Mouse (Mus musculus): ENCODE data around the gene Kmt2b. TPM values are rescaled to one million over a fixed set of nuclear protein-coding genes. Genes with fewer than 3 reads are reported as not detected.
A peak's percentile ranks its signal among the peaks of the same experiment; 100 is the strongest.

Kmt2b gene
- polyA plus RNA-seq, 1 experiment from 2014 or later = 14.3 TPM

DNA sequence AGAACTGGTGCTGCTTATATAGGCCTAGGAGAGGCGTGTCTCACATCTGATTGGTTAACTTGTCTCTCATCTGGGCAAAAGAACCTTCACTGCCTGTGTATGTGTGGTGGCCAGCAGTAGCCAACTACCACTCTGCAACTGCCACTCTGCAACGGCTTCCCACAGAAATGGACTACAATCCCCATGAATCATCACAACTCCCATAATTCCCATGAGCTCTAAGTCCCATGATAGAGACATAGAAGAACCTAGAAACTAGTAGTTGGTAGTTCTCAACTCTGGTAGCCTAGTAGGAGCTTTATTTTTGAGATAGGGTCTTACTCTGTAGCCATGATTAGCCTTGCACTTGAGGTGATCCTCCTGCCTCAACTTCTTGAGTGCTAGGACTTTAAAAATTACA lies 38.6 kb downstream of the Kmt2b start:
- no peak for DNase-seq (ENCODE audit: low spot score)
- Histone ChIP-seq H3K4me1 (replicated peaks; ENCODE audit: control insufficient read depth, insufficient read depth, low read length) (peaks cover 4% of the 10 kb centered on the region; the same call in 1 of the 2 replicates), H3K4me3 (ENCODE audit: low read depth, low read length) (no peak overlapping the region), H3K4me2 (ENCODE audit: low read depth, low read length, severe bottlenecking) (no peak overlapping the region), H3K9me3 (ENCODE audit: control insufficient read depth, low read length) (no peaks in the 10 kb centered on the region), H3K9ac (ENCODE audit: low read length) (no peak overlapping the region), H3K36me3 (ENCODE audit: control insufficient read depth, insufficient read depth, low read length) (no peaks in the 10 kb centered on the region; the same call in 1 of the 2 replicates), H3K27ac (ENCODE audit: low read depth, low read length) (no peak overlapping the region), H3K27me3 (ENCODE audit: control insufficient read depth, insufficient read depth, low read length) (no peaks in the 10 kb centered on the region)
- ATAC-seq (replicated peaks; ENCODE audit: low FRiP score) = no peak
- whole genome bisulfite sequencing = 72% methylated on average over 2 of the region's 2 CpGs

- Histone ChIP-seq H3K36me3 (ENCODE audit: control insufficient read depth, insufficient read depth, low read length) (no peaks in the 10 kb centered on the region; the same call in 1 of the 2 replicates), H3K4me2 (ENCODE audit: low read depth, low read length, severe bottlenecking) (no peak overlapping the region), H3K9me3 (ENCODE audit: control insufficient read depth, low read length) (no peaks in the 10 kb centered on the region), H3K27ac (ENCODE audit: low read depth, low read length) (no peak overlapping the region), H3K4me1 (replicated peaks; ENCODE audit: control insufficient read depth, insufficient read depth, low read length) (no peaks in the 10 kb centered on the region), H3K4me3 (ENCODE audit: low read depth, low read length) (no peak overlapping the region), H3K9ac (ENCODE audit: low read length) (no peak overlapping the region), H3K27me3 (ENCODE audit: control insufficient read depth, insufficient read depth, low read length) (no peaks in the 10 kb centered on the region)
- no peak for DNase-seq (ENCODE audit: low spot score)
- no peak for ATAC-seq (replicated peaks; ENCODE audit: low FRiP score)
- 95% methylated on average over 2 of the region's 2 CpGs for WGBS
Observed at GRCm38 (mm10) chr7:30544327-30544726, 44.2 kb downstream of the Kmt2b start.

GRCm38 (mm10) chr7:30540572-30540971 lies 48.0 kb downstream of the Kmt2b start:
- H3K27me3 ChIP-seq (ENCODE audit: control insufficient read depth, insufficient read depth, low read length) = no peaks in the 10 kb centered on the region
- H3K9me3 ChIP-seq (ENCODE audit: control insufficient read depth, low read length) = no peaks in the 10 kb centered on the region
- H3K36me3 ChIP-seq (ENCODE audit: control insufficient read depth, insufficient read depth, low read length) = no peaks in the 10 kb centered on the region
- no peak overlapping the region for H3K9ac ChIP-seq (ENCODE audit: low read length)
- H3K4me3 ChIP-seq (ENCODE audit: low read depth, low read length) = no peak overlapping the region
- no peak overlapping the region for H3K4me2 ChIP-seq (ENCODE audit: low read depth, low read length, severe bottlenecking)
- no peak overlapping the region for H3K27ac ChIP-seq (ENCODE audit: low read depth, low read length)
- 90% methylated on average over 7 of the region's 7 CpGs for WGBS
- H3K4me1 ChIP-seq (replicated peaks; ENCODE audit: control insufficient read depth, insufficient read depth, low read length) = no peaks in the 10 kb centered on the region
- DNase-seq (ENCODE audit: low spot score) (no peak), ATAC-seq (replicated peaks; ENCODE audit: low FRiP score) (no peak)

- peaks cover 16% of the 10 kb centered on the region for H3K4me1 ChIP-seq (replicated peaks; ENCODE audit: control insufficient read depth, insufficient read depth, low read length)
- ATAC-seq (replicated peaks; ENCODE audit: low FRiP score) = peak; percentile 92
- peak within 1 kb of the TSS; percentile 92 for H3K4me2 ChIP-seq (ENCODE audit: low read depth, low read length, severe bottlenecking)
- H3K36me3 ChIP-seq (ENCODE audit: control insufficient read depth, insufficient read depth, low read length) = peaks cover 11% of the 10 kb centered on the region
- H3K4me3 ChIP-seq (ENCODE audit: low read depth, low read length) = peak within 1 kb of the TSS; percentile 74
- H3K9ac ChIP-seq (ENCODE audit: low read length) = peak within 1 kb of the TSS; percentile 89
- peak; percentile 99 for DNase-seq (ENCODE audit: low spot score)
- no peaks in the 10 kb centered on the region for H3K9me3 ChIP-seq (ENCODE audit: control insufficient read depth, low read length)
- no peaks in the 10 kb centered on the region for H3K27me3 ChIP-seq (ENCODE audit: control insufficient read depth, insufficient read depth, low read length)
- H3K27ac ChIP-seq (ENCODE audit: low read depth, low read length) = peak within 1 kb of the TSS; percentile 86
- WGBS = under 1% methylated on average over 69 of the region's 84 CpGs
Observed at GRCm38 (mm10) chr7:30534633-30535577, 53.6 kb downstream of the Kmt2b start, which contains the start of gene Arhgap33. Gene Arhgap33, minus strand, starts transcription at chr7:30535060.

DNA sequence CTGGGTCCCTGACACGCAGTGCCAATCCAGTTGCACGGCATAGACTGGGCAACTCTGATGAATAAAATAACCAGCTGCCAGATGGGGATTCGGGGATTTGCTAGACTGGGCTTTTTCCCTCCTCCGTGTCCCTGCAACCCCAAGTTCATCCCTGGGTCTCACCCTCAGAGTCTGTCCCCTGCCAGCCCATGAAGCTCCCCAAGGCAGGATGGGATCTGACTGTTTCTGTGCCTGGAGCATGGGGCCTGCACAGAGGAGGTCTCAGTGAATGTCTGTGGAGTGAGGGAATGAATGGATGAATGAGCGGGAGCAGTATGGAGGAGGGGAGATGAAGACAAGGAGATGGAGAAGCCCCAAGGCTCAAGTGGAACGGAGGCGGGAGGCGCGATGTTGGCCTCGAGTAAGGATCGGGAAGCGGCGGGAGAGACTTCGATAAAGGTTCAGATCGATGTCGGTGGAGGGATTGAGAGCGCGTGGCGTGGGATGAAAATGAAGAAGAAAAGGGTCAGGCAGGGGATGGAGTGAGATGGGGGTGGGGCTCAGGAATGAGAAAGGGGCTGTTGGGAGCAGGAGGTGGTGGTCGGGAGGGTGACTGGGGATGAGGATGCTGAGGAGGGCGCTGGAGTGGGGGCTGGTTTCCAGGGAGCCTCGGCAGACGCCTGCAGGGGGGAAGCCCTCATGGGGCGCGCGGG lies 54.4 kb downstream of the Kmt2b start:
- Histone ChIP-seq H3K27me3 (ENCODE audit: control insufficient read depth, insufficient read depth, low read length) (no peaks in the 10 kb centered on the region), H3K36me3 (ENCODE audit: control insufficient read depth, insufficient read depth, low read length) (peaks cover 18% of the 10 kb centered on the region), H3K4me3 (ENCODE audit: low read depth, low read length) (peak overlapping the region; percentile 74), H3K9ac (ENCODE audit: low read length) (peak overlapping the region; percentile 89), H3K27ac (ENCODE audit: low read depth, low read length) (peak overlapping the region; percentile 86), H3K9me3 (ENCODE audit: control insufficient read depth, low read length) (no peaks in the 10 kb centered on the region), H3K4me1 (replicated peaks; ENCODE audit: control insufficient read depth, insufficient read depth, low read length) (peaks cover 16% of the 10 kb centered on the region), H3K4me2 (ENCODE audit: low read depth, low read length, severe bottlenecking) (peak overlapping the region; percentile 92)
- 6% methylated on average over 26 of the region's 26 CpGs for WGBS
- ATAC-seq (replicated peaks; ENCODE audit: low FRiP score) (peak; percentile 47), DNase-seq (ENCODE audit: low spot score) (no peak)

DNA sequence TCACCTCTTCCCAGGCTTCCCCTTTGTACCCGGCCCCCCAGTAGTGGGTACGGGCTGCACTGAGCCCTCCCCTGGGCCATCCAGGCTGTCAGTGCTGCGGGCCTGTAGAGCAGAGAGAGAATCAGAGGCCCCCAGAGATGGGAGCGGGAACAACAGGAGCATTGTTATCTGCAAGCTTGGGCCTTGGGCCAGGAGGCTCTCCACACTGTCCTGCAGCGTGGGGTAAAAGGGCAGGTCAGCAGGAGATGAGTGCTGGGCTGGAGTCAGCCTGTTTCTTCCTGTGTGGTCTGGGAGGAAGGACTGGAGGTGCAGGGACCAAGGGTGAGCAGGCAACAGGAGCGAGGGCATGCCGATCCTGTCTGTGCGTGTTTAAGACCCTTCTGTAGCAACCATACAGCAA lies 55.6 kb downstream of the Kmt2b start:
- H3K4me2 ChIP-seq (ENCODE audit: low read depth, low read length, severe bottlenecking) = peak overlapping the region; percentile 92
- no peaks in the 10 kb centered on the region for H3K27me3 ChIP-seq (ENCODE audit: control insufficient read depth, insufficient read depth, low read length)
- H3K4me3 ChIP-seq (ENCODE audit: low read depth, low read length) = peak overlapping the region; percentile 74
- ATAC-seq (replicated peaks; ENCODE audit: low FRiP score) (no peak), DNase-seq (ENCODE audit: low spot score) (no peak)
- H3K27ac ChIP-seq (ENCODE audit: low read depth, low read length) = no peak overlapping the region
- peak overlapping the region; percentile 89; the same call in 1 of the 2 replicates for H3K9ac ChIP-seq (ENCODE audit: low read length)
- 8% methylated on average over 8 of the region's 8 CpGs for WGBS
- peaks cover 23% of the 10 kb centered on the region for H3K36me3 ChIP-seq (ENCODE audit: control insufficient read depth, insufficient read depth, low read length)
- peaks cover 16% of the 10 kb centered on the region for H3K4me1 ChIP-seq (replicated peaks; ENCODE audit: control insufficient read depth, insufficient read depth, low read length)
- H3K9me3 ChIP-seq (ENCODE audit: control insufficient read depth, low read length) = no peaks in the 10 kb centered on the region

DNA sequence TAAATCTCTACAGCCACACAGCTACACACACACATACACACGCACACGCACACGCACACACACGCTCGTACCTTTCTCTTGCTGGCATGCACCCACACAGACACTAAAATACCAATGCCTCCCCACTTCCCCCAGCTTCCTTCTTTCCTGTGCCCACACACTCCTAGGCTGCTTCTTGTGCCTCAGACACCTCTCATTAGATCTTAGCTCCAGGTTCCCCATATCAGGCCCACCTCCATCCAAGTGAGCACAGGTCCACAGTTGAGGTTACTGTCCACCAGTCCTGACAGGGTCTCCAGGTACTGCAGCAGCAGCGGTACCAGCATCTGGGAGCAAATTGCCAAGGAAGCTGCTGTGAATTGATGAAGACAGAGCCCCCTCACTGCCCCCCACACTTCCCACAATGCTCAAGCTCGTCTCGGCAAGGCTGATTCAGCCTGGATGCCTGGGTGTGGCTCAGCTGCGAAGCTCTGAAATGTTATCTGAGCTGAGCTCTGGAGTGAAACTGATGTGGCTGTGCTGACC lies 57.2 kb downstream of the Kmt2b start:
- H3K4me3 ChIP-seq (ENCODE audit: low read depth, low read length) = no peak overlapping the region
- WGBS = 88% methylated on average over 9 of the region's 9 CpGs
- no peak overlapping the region for H3K9ac ChIP-seq (ENCODE audit: low read length)
- no peaks in the 10 kb centered on the region for H3K9me3 ChIP-seq (ENCODE audit: control insufficient read depth, low read length)
- no peak for DNase-seq (ENCODE audit: low spot score)
- ATAC-seq (replicated peaks; ENCODE audit: low FRiP score) = no peak
- H3K4me2 ChIP-seq (ENCODE audit: low read depth, low read length, severe bottlenecking) = no peak overlapping the region
- no peak overlapping the region for H3K27ac ChIP-seq (ENCODE audit: low read depth, low read length)
- peaks cover 16% of the 10 kb centered on the region for H3K4me1 ChIP-seq (replicated peaks; ENCODE audit: control insufficient read depth, insufficient read depth, low read length)
- peaks cover 23% of the 10 kb centered on the region for H3K36me3 ChIP-seq (ENCODE audit: control insufficient read depth, insufficient read depth, low read length)
- no peaks in the 10 kb centered on the region for H3K27me3 ChIP-seq (ENCODE audit: control insufficient read depth, insufficient read depth, low read length)

GRCm38 (mm10) chr7:30526981-30527380 lies 61.5 kb downstream of the Kmt2b start:
- H3K36me3 ChIP-seq (ENCODE audit: control insufficient read depth, insufficient read depth, low read length) = peaks cover 22% of the 10 kb centered on the region
- DNase-seq (ENCODE audit: low spot score) = no peak
- 86% methylated on average over 14 of the region's 14 CpGs for WGBS
- ATAC-seq (replicated peaks; ENCODE audit: low FRiP score) = no peak
- no peaks in the 10 kb centered on the region for H3K9me3 ChIP-seq (ENCODE audit: control insufficient read depth, low read length)
- H3K27ac ChIP-seq (ENCODE audit: low read depth, low read length) = no peak overlapping the region
- no peaks in the 10 kb centered on the region for H3K27me3 ChIP-seq (ENCODE audit: control insufficient read depth, insufficient read depth, low read length)
- H3K4me3 ChIP-seq (ENCODE audit: low read depth, low read length) = no peak overlapping the region
- peaks cover 3% of the 10 kb centered on the region; the same call in 1 of the 2 replicates for H3K4me1 ChIP-seq (replicated peaks; ENCODE audit: control insufficient read depth, insufficient read depth, low read length)
- no peak overlapping the region for H3K9ac ChIP-seq (ENCODE audit: low read length)
- no peak overlapping the region for H3K4me2 ChIP-seq (ENCODE audit: low read depth, low read length, severe bottlenecking)
